Comparison of ENCODE assay signal across 10 mouse cellular contexts in genomic region chr4:149734246-149734645, GRCm38 (mm10). TPM values are rescaled to one million over a fixed set of nuclear protein-coding genes. Genes with fewer than 3 reads are reported as not detected.
A peak's percentile ranks its signal among the peaks of the same experiment; 100 is the strongest.
DNase-seq lines count a peak whose midpoint lies in the region; ATAC-seq and TF ChIP-seq lines count a peak whose summit lies in the region.
"Had no signal": no experiment of that assay in that cellular context is flagged by ENCODE, and none has a peak within 500 bp of the region (broad histone marks: within the 10 kb centered on the region; RNA-seq: fewer than 3 reads in every experiment).

No protein-coding gene starts in this region.

- no peak for TF ChIP-seq EP300 in heart, adult 2 months (IDR thresholded peaks at IDR 0.05; ENCODE audit: insufficient read depth, low read depth, low read length)

- peaks cover 4% of the 10 kb centered on the region for H3K79me2 ChIP-seq in heart, adult 2 months (replicated peaks; ENCODE audit: control insufficient read depth, insufficient read depth, low read length)

- no peak overlapping the region for H3K9ac ChIP-seq in heart, adult 2 months (ENCODE audit: low read depth, low read length)
- no peak overlapping the region for H3K9ac ChIP-seq in heart, embryonic 12.5 days
- no peak overlapping the region for H3K9ac ChIP-seq in neural tube, embryonic 12.5 days

- no peaks in the 10 kb centered on the region for H3K9me3 ChIP-seq in heart, embryonic 12.5 days (replicated peaks)
- no peaks in the 10 kb centered on the region for H3K9me3 ChIP-seq in neural tube, embryonic 12.5 days
- no peaks in the 10 kb centered on the region for H3K9me3 ChIP-seq in limb, embryonic 10.5 days (replicated peaks)

- 48% methylated on average over 6 of the region's 6 CpGs for WGBS in heart, adult 2 months
- 77% methylated on average over 6 of the region's 6 CpGs for WGBS in heart, embryonic 12.5 days
- 91% methylated on average over 6 of the region's 6 CpGs for WGBS in neural tube, embryonic 12.5 days
- 88% methylated on average over 6 of the region's 6 CpGs for WGBS in limb, embryonic 10.5 days

- H3K27me3 ChIP-seq in heart, adult 2 months (ENCODE audit: control insufficient read depth, insufficient read depth, low read length) = no peaks in the 10 kb centered on the region
- H3K27me3 ChIP-seq in heart, embryonic 12.5 days (replicated peaks) = no peaks in the 10 kb centered on the region
- no peaks in the 10 kb centered on the region for H3K27me3 ChIP-seq in neural tube, embryonic 12.5 days (replicated peaks)
- no peaks in the 10 kb centered on the region for H3K27me3 ChIP-seq in limb, embryonic 10.5 days (ENCODE audit: low read depth, poor library complexity, severe bottlenecking)

- no peak for ATAC-seq in heart, embryonic 12.5 days (ENCODE audit: insufficient number of reproducible peaks, low FRiP score)
- no peak for ATAC-seq in neural tube, embryonic 12.5 days (ENCODE audit: low FRiP score, low read depth)

- no peaks in the 10 kb centered on the region for H3K36me3 ChIP-seq in heart, adult 2 months (ENCODE audit: control insufficient read depth, insufficient read depth, low read length)
- peaks cover 25% of the 10 kb centered on the region for H3K36me3 ChIP-seq in heart, embryonic 12.5 days
- peaks cover 26% of the 10 kb centered on the region for H3K36me3 ChIP-seq in neural tube, embryonic 12.5 days
- H3K36me3 ChIP-seq in limb, embryonic 10.5 days = peaks cover 54% of the 10 kb centered on the region

- H3K27ac ChIP-seq in heart, adult 2 months = peak overlapping the region; percentile 56
- no peak overlapping the region for H3K27ac ChIP-seq in heart, embryonic 12.5 days (ENCODE audit: poor library complexity, severe bottlenecking)
- peak overlapping the region; percentile 37; the same call in 1 of the 2 replicates for H3K27ac ChIP-seq in neural tube, embryonic 12.5 days
- 0 out of 2 replicates have a peak overlapping the region, but pooled peaks have one; percentile 50 for H3K27ac ChIP-seq in limb, embryonic 10.5 days
- H3K27ac ChIP-seq: stomach, postnatal 0 days had no signal

- TF ChIP-seq POLR2A in heart, adult 2 months (IDR thresholded peaks at IDR 0.05; ENCODE audit: insufficient read depth, low read depth, low read length) = no peak

- intact Hi-C loops in heart, adult 2 months (cut with DNase I) = no loop called here

- H3K4me2 ChIP-seq in heart, embryonic 12.5 days = no peak overlapping the region
- H3K4me2 ChIP-seq in neural tube, embryonic 12.5 days (replicated peaks) = peak overlapping the region; percentile 26

- no peak overlapping the region for H3K4me3 ChIP-seq in heart, adult 2 months
- no peak overlapping the region for H3K4me3 ChIP-seq in heart, embryonic 12.5 days
- H3K4me3 ChIP-seq in neural tube, embryonic 12.5 days = no peak overlapping the region
- no peak overlapping the region for H3K4me3 ChIP-seq in limb, embryonic 10.5 days

- H3K4me1 ChIP-seq in heart, adult 2 months (ENCODE audit: control insufficient read depth, insufficient read depth, low read length) = peaks cover 54% of the 10 kb centered on the region
- H3K4me1 ChIP-seq in heart, embryonic 12.5 days (replicated peaks) = peaks cover 67% of the 10 kb centered on the region
- H3K4me1 ChIP-seq in neural tube, embryonic 12.5 days = peaks cover 56% of the 10 kb centered on the region
- H3K4me1 ChIP-seq in limb, embryonic 10.5 days = peaks cover 68% of the 10 kb centered on the region

- DNase-seq in heart, adult 2 months = no peak
- no peak for DNase-seq in neural tube, embryonic 10.5 days (ENCODE audit: extremely low spot score, low spot score)
- DNase-seq in limb, embryonic 10.5 days (ENCODE audit: low spot score) = no peak
- DNase-seq in thymus, adult 18-20 months = no peak
- DNase-seq in right cerebral cortex, postnatal 25 days = no peak
- DNase-seq in frontal cortex, postnatal 36 days (ENCODE audit: low spot score in 2 of 2) = no peak
- DNase-seq: lung, adult 2 months had no signal

- no peak for TF ChIP-seq CTCF in heart, adult 2 months (IDR thresholded peaks at IDR 0.05)

RNA-seq across cellular contexts. Expression of gene Tmem201, which starts 3.6 kb away (rescaled TPM):
- total RNA-seq in heart, adult 2 months (2021) = 10 to 100 TPM; 85.9 to 93.3 TPM
- polyA plus RNA-seq in heart, adult 2 months (2012; rRNA removed) = 106 and 107 TPM in 2 replicates
- 51.1 and 52.8 TPM in 2 replicates for polyA plus RNA-seq in heart, embryonic 12.5 days (2016; fragmentation: Nextera tagmentation; extraction: Ambion mirVana)
- 41.4 and 42.3 TPM in 2 replicates for polyA plus RNA-seq in neural tube, embryonic 12.5 days (2016; fragmentation: Nextera tagmentation; extraction: Ambion mirVana)
- polyA plus RNA-seq in limb, embryonic 10.5 days (2016; fragmentation: Nextera tagmentation; extraction: Ambion mirVana) = 50.7 and 52.1 TPM in 2 replicates

RNA-seq across cellular contexts. Expression of gene Pik3cd, which starts 31.9 kb away (rescaled TPM):
- 1 to 10 TPM; 3.4 to 4.2 TPM for total RNA-seq in heart, adult 2 months (2021)
- polyA plus RNA-seq in heart, adult 2 months (2012; rRNA removed) = 3.6 and 4.7 TPM in 2 replicates
- 3.5 and 3.7 TPM in 2 replicates for polyA plus RNA-seq in heart, embryonic 12.5 days (2016; fragmentation: Nextera tagmentation; extraction: Ambion mirVana)
- polyA plus RNA-seq in neural tube, embryonic 12.5 days (2016; fragmentation: Nextera tagmentation; extraction: Ambion mirVana) = 20.7 and 22.9 TPM in 2 replicates
- polyA plus RNA-seq in limb, embryonic 10.5 days (2016; fragmentation: Nextera tagmentation; extraction: Ambion mirVana) = 2.7 and 3.4 TPM in 2 replicates

RNA-seq across cellular contexts. Expression of gene Slc25a33, which starts 39.8 kb away (rescaled TPM):
- total RNA-seq in heart, adult 2 months (2021) = 10 to 100 TPM; 22.3 to 26.0 TPM
- 19.0 and 20.3 TPM in 2 replicates for polyA plus RNA-seq in heart, adult 2 months (2012; rRNA removed)
- 7.3 and 7.5 TPM in 2 replicates for polyA plus RNA-seq in heart, embryonic 12.5 days (2016; fragmentation: Nextera tagmentation; extraction: Ambion mirVana)
- 24.9 and 25.4 TPM in 2 replicates for polyA plus RNA-seq in neural tube, embryonic 12.5 days (2016; fragmentation: Nextera tagmentation; extraction: Ambion mirVana)
- 24.5 and 25.4 TPM in 2 replicates for polyA plus RNA-seq in limb, embryonic 10.5 days (2016; fragmentation: Nextera tagmentation; extraction: Ambion mirVana)
